Mouse (Mus musculus) embryo, embryonic 11.5 days (tissue): ENCODE data around the gene Nphs1.
A peak's percentile ranks its signal among the peaks of the same experiment; 100 is the strongest.
"Not testable (repeated sequence)": the region's sequence is repeated elsewhere in the genome, so short reads cannot be mapped to it uniquely, and the experiment has no call there.

ENCODE experiments used
- DNase-seq: peaks from one replicate; pipeline ENCODE4 v3.0.0-alpha.2; 2012; ENCODE audit warnings: low read depth, low spot score

Nphs1 gene

DNA sequence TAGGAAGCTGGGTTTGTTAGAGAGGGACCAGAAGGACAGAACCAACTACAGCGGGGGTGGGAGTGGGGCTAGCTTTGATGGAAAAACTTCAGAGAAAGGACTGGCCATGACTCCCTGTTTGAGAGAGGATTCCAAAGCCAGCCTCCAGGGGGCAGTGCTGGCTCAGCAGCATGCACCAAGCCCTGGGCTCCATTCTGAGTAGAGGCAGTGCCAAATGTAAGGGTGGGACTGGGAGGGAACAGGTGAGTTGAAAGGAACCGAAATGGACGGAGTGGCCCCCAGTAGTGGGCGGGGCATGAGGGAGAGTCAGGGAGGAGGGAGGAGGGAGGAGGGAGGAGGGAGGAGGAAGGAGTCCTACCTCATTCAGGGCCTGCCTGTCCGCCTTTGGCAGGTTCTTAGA lies 17.4 kb upstream of the Nphs1 start:
- DNase-seq: no peak

DNA sequence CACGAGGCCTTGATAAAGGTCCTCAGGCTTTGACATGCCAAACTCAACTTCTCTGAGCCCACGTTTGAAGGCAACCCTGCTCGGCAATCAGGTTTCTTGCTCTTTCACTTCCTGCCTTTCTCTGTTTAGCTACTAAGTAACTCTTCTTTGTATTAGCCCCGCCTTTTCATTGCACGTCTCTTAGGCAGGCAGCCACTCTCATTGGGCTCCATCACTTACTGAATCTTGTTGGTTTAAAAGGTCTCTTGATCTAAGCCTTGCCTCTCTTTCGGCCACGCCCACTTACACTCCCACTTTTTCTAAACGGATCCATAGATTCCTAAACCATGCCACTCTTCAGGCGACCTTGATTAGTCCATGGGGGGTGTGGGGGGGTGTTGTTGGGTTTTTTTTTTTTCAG lies 14.4 kb upstream of the Nphs1 start:
- DNase-seq: no peak

DNA sequence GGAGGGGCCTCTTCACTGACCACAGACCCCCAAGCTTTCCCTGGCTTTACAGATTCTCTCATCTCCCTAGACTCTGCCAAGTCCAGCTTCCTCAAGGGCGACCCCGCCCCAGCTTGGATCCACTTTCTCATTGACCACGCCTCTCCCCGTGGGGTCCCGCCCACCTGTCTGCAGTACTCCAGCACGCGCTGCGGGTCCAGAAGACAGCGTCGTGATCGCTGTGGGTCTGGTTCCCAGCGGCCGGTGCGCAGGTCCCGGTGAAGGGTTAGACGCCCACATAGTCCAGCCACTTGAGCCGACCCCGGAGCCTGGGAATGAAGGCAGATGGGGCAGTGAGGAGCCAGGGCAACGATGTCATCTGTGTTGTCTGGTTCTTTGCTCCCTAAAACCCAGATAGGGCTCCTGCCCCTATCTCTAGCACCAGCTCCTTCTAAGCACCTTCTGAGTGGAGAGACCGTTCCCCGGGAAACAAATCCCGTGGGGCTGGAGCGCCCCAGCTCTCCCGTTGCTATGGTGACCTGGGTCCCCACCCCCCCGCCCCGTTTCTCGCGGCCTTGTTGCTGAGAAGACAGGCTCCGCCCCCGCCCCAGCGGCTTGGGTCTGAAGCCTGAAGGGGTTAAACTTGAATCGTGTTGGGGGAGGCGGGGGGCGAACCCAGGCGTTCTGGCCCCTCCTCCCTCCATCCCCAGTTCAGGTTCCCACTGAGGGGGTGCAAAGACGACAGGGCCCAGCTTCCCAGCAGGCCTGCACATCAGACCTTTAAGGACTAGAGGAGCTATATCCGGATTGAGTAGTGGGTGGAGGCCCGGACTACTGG lies 13.8 kb upstream of the Nphs1 start:
- no peak for DNase-seq

DNA sequence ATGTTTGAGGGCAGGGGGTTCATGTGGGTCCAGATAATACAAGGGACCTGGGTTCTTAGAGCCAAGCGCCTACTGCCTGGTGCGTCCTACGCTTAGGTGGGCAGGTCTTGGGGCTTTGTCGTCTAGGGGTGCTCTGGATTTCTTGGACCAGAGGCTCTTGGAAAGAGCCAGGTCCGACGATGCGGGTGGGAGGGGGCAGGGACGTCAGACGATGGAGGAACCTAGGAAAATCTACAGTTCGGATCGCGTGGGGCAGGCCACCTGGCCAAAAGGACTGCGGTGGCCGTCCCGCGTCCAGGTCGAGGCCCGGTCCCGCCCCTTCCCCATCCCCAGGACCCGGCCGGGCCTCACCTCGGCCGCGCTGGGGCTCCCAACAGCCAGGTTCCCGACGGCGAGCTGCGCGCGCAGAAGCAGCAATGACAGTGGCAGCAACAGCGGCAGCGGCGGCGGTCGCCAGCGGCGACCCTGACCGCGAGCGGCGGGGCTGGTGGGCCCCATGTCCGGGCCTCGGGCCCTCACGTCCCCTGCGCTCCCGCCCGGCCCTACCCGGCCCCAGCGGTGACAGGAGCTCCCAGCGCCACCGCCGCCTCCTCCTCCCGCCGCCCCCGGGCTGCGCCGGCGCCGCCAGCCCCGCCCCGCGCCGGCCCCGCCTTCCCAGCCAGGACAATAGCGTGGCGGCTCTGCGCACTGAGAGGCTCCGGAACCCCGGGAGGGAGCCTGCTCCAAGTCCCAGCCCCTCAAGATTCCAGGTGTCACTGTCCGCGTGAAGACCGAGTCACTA lies 13.0 kb upstream of the Nphs1 start, which contains the start of gene Aplp1:
Gene Aplp1 (minus strand): TSS at position 565 of the 781 bp plus-strand sequence.
- DNase-seq: no peak

DNA sequence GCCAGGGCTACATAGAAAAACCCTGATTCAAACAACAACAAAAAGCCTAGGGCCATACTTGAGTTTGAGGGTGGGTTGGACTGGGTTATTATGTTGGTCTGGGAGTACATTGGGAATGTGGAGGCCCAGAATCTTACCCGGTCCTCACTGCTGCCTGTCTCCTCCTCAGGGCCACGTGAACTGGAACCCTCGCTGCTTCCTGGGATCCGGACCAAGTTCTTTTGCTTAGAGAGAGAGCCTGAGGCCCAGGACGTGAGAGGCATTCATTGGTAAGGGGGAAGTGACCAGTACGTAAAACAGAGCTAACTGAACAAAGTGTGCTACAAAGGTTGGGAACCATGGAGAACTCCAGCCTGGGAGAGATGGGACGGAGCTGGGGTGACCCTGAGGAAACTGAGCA lies 7.9 kb upstream of the Nphs1 start:
- no peak for DNase-seq

DNA sequence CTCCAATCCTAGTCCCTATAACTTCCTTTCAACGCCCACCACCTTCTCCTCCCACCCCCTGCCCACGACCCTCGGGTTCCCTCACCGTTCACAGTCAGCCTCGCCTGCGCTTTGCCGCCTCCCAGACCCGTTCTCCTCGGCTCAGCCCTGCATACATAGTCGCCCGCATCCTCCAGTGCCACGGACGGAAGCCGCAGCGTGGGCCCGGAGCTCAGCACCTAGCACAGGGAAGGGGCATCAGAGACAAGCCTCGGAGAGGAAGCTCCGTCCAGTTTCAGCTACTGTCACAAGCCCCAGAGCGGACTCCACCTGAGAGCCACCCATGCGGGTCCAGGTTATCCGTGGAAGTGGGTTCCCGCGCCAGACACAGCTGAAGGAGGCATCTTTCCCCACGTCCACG lies 4.8 kb upstream of the Nphs1 start:
- no peak for DNase-seq

DNA sequence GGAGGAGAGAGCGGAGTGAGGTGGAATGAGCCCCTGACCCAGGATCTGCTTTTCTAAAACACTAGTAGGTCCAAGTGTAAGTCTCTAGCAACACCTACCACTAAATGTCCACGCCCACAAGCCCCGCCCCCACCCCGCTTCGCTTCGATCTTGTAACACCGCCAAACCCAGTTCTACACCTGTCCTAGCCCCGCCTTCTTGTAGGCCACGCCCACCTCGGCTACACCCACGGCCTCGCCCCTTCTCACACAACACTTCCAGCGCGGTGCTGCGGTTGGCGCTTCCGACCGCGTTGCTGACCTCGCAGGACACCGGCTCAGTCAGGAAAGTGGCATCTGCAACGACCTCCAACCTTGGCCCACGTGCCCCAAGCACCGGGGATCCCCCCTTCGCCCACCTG lies 4.3 kb upstream of the Nphs1 start:
- no peak for DNase-seq

DNA sequence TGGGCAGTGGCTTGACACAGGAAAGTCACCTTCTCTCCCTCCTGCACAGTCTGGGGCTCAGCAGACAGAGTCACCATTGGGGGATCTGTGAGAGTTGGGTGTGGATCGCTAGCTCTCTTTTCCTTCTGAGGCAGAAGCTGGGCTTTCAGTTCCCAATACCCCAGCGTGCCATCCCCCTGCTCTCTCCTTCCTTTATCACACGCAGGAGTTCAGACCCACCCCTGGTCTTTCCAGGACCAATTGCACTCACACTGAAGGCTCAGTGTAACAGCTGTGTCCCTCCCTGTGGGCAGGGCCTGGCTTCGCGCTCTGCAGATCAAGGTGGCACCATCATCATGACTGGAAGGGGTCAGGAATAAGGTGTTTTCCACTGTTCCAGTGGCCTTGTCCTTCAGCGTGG lies 3.9 kb upstream of the Nphs1 start:
- no peak for DNase-seq

DNA sequence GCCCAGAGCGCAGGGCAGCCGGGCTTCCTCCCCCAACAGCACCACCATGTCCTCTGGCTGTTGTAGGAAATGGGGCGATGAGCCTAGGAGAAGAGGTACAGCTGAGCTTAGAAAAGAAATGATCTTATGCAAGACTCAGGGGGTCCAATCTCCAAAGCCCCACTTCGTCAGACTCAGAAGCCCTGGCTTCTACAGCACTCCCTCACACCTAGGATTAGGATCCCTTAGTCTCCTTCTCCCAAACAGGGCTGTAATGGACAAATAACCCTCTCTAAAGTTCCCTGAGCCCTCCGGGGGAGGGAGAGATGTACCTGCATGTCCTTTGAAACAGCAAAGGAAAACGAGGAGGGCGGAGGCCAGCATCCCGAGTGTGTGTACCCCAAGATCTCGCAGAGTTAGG lies 1.6 kb upstream of the Nphs1 start:
- DNase-seq: no peak

DNA sequence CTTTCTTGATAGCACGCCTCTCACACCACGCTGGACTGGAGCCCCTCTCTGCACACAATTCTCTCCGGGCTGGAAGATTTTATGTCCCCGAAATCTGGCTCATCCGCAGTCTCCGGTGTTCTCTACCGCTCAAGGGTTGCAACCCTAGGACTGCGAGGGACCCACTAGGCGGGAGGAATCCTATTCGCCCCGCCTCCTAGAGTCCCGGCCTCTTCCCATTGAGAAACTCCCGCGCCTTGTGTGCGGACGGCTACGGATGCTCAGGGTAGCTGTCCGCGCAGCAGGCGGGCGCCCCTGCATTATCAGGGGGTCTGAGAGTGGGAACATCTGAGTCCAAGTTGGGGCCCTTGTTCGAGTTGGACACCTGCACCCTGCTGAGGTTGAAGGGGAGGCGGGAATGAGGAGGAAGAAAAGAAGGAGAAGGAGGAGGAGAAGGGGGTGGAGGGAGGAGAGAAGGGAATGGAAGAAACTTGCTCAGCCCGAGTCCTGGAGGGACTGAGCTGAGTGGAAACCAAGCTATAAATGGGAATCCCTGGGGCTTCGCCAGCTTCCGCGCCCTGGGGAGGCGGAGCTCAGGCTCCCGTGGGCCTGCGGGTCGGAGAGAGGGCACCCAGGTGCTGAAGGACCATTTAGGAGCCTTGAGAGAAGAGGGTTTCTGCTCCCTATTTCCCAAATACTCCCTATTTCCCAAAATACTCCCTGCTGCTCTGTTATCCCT lies 1.0 kb upstream of the Nphs1 start:
- DNase-seq: no peak

DNA sequence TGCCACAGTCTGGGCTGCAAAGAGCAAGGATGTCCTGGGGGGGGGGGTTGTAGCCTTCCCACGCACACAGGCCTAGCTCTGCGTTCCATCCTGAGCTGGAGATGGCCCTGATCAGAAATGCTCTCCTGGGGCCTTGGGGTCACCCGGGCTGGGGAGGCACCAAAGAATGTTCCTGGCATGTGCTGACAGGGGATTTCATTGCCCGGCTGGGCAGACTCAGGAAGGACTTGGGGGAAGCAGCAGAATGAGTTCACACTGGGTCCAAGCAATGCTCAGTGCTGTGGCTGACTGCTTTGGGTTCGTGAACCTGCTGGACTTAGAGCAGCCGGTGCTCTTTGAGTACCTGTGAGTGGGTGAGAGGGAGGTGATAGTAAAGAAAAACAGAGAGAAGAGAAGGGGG lies 1.4 kb downstream of the Nphs1 start:
- no peak for DNase-seq

DNA sequence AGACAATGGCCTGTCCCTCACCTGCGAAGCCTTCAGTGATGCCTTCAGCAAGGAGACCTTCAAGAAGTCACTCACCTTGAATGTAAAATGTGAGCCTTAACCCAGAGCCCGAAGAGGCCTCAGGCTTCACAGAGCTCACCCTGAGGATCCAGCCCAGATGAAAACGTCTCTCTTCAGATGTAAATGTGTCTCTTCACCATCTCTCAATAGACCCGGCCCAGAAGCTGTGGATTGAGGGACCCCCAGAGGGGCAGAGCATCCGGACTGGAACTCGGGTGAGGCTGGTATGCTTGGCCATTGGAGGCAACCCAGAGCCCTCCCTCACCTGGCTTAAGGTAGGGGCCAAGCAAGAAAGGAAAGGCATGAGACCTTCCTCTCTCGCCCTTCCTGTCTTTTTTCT lies 5.5 kb downstream of the Nphs1 start:
- no peak for DNase-seq

DNA sequence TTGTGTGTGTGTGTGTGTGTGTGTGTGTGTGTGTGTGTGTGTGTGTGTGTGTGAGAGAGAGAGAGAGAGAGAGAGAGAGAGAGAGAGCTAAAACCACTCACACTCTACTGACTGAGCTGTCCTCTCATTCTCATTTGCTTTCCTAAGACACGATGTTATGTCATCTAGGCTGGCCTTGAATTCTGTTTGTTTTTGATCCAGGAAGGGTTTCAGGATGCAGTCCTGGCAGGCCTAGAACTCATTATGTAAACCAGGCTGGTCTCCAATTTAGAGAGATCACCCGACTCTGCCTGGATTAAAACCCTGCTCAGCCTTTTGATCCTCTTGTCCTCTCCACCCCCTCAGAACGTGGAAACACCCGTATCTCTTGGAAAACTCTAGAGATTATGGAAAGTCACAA lies 5.9 kb downstream of the Nphs1 start:
- DNase-seq: no peak

DNA sequence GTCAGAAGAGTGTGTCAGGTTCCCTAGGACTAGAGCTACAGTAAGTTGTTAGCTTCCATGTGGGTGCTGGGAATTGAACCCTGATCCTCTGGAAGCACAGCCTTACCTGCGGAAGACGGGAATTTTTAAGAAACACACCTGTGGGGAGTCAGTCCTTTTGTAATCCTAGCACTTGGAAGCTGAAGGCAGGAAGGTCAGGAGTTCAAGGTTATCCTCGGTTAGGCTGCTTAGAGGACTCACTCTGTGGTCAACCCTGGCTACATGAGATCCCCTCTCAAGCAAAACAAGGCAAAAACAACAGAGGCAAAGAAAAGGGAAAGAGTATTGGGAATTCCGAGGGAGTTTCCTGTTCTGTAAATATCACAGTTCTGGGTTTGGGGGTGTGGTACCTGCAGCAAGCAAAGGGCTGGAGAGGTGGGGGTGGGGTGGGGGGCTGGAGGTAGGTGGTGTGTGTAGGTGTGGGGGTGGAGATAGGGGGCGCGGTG lies 6.7 kb downstream of the Nphs1 start:
- no peak for DNase-seq

DNA sequence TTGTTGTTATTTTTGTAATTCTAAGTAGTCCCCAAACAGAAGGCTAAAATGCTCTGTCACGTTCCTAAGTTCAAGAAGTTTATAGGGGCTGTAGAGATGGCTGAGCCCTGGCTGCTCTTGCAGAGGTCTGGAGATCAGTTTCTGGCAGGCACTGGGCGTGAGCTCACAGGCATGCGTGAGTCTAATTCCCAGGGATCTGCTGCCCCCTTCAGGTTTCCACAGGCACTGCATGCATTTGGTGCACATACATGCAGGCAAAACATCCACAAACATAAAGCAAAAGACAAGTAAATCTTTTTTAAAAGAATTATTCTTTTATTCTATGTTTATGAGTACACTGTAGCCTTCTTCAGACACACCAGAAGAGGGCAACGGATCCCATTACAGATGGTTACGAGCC lies 14.3 kb downstream of the Nphs1 start:
- no peak for DNase-seq

DNA sequence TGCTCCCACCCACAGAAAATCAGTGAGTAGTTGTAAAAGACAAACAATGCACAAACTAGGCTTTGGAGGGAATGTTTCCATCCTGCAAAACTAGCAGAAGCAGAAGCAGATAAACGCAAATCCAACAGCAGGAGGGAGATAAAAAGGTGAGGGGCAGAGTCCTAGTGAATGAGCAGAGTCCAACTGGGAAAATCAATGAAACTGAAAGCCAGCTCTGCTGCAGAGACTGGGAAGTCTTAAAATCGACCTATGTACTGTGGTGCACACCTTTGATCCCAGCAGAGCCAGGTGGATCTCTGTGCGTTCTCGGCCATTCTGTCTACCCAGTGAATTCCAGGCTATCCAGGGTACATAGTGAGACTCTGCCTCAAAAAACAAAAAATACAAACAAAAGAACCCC lies 16.9 kb downstream of the Nphs1 start:
- no peak for DNase-seq

DNA sequence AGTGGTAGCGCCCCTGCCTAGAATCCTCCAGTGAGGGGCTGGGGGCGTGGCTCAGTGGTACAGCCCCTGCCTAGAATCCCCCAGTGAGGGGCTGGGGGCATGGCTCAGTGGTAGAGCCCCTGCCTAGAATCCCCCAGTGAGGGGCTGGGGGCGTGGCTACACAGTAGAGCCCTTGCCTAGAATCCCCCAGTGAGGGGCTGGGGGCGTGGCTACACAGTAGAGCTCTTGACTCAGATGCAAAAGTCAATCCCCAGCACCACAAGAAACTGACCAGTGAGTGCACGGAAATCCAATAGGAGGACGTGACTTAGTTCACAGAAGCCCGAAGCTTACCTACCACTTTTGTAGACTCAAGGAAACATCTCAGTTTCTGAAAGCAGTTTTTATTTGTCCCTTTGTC lies 18.0 kb downstream of the Nphs1 start:
- not testable (repeated sequence) for DNase-seq

DNA sequence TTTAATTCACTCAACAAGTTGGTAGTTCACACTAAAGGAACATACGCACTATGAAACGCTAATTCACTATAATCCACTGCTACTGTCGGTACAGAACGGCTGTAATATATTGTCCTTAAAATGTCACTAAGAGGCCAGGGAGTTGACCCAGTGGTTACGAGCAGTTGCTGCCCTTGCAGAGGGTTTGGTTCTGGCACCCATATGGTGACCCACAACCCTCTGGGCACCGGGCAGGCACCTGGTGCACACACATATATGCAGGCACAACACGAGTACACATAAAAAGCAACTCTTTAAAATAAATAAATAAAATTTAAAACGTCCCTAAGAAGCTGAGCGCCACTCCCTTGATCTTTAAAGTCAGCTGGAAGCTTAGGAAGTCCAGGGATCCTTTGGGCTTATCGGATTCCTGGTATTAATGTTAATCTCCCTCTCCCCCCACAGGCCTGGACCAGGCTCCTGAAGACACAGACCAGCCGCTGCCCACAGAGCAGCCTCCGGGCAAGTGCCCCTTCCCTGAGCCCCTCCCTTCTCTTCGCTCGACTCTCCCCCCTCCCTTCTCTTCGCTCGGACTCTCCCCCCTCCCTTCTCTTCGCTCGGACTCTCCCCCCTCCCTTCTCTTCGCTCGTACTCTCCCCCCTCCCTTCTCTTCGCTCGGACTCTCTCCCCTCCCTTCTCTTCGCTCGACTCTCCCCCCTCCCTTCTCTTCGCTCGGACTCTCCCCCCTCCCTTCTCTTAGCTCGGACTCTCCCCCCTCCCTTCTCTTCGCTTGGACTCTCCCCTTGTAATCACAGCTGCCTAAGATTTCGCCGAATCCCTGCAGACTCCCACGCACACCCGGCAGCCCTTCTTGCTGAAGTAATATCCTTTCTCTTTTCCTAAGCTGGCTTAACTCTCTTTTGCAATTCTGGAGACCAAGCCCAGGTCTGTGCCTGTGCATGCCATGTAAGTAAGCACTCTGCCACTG lies 19.6 kb downstream of the Nphs1 start:
- DNase-seq: peak; percentile 30

DNA sequence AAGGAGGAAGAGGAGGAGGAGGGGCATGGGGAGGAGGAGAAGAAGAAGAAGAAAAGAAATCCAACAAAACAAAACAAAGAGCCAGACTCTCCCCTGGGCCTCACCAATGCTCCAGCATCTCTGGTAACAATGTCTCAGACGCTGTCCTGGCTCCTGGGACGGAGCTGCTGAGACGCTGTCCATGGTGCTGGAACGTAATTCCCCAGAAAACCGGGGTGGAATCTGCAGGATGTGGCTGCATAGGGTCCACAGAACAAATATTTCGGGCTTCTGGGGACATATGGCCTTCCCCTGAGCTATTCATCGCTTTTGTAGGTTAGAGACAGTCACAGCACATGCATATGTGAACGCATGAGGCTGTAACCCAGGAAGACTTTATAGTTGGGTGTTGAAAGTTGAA lies 26.1 kb downstream of the Nphs1 start:
- DNase-seq: peak; percentile 60

DNA sequence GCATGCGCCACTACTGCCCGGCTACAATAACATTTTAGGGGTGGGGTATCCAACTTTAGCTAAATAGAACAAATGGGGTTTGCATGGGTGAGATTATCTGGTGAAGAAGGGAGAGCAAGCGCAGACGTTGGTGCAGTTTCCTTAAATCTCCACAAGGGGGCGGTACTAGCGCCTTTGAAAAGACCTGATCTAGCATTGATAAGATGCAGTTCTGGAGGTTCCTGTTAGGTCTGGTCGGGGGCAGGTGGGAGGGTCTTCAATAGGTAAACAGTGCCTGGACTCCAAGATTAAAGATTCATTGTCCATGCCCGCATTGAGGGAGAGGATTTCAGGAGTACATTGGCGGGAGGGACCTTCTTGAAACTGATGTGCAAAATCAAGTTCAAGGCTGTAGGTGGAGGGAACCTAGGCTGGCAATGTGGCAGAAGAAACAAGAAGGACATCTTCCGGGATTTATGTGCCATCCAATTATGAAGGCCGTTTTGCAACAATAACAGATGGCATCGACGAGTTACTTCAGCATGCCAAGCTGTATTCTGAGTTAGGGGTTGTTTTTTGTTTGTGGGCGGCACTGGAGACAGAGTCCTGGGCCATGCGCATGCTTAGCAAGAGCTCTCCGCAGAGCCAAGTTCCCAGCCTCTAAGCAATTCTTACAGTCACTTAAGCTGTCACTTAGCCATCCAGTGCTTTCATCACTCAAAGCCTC lies 32.3 kb downstream of the Nphs1 start:
- DNase-seq: peak; percentile 29

DNA sequence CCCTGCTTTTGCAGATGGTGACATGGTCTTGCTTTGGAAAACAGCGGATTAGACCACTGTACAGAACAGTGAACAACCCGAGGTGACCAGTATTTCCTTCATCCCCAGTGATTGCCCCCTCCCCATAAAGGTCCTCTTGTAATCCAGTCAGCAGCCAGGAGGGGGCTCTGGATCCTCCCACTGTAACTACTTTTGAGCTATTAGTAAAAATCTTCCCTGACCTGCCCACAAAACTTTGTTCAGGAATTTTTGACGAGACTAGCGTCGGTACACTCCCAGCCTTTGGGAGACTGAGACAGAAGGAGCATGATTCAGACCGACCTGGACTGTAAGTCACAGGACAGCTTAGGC lies 32.8 kb downstream of the Nphs1 start:
- no peak for DNase-seq
